Mouse (Mus musculus) leukemia stem cell, adult 10-12 weeks (primary cell): ENCODE measurements around the gene Samd15. TPM values are rescaled to one million over a fixed set of nuclear protein-coding genes. Genes with fewer than 3 reads are reported as not detected.

Experiments used
- polyA plus RNA-seq: library from polyadenylated mRNA; stranded (reverse); fragments of >175 nt; gene quantifications from 2 replicates; pipeline ENCODE4 v1.2.3, GENCODE M21; 2012; ENCODE audit warnings: low replicate concordance

Gene Samd15
- not detected in 2 replicates for polyA plus RNA-seq

DNA sequence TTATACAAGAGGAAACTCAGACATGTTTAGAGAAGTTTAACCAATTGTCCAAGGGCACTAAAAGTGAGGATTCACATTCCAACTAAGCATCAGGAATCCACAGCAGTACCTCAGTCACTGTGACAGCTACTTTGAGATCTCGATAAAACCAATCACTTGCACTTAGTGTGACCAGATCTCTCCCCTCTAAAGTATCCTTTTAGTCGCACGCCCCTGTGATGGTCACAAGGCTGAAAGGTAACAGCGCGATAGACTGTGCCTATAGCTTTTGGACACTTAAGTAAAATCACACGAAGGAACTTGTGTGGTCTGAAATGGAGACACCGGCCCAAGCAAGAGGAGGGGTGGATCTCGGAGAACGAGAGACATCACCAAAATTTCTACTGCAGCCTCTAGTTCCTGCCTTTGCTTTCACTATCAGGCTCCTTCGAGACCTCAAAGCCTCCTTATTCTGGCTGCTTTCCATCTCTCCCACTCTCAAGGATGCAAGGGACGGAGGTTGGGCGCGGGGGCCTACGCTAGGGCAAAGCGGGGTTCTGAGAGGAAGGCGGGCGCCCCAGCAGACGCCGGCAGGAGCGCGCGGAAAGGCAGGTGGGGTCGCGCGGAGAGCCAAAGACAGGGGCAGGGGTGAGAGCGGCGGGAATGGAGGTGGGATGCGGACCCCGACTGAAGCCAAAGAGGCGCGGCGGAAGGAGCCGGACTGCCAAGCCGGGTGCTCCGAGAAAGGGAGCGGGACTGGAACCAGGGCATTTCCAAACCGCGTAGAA, at the start of gene Samd15:
TSS of gene Samd15 (plus strand) at position 518 of the 767 bp plus-strand sequence.

GRCm38 (mm10) chr12:87199973-87200586, 557 bp downstream of the Samd15 start, which contains the start of gene Tmed8:
Gene Tmed8, minus strand, starts transcription at chr12:87200454.

DNA sequence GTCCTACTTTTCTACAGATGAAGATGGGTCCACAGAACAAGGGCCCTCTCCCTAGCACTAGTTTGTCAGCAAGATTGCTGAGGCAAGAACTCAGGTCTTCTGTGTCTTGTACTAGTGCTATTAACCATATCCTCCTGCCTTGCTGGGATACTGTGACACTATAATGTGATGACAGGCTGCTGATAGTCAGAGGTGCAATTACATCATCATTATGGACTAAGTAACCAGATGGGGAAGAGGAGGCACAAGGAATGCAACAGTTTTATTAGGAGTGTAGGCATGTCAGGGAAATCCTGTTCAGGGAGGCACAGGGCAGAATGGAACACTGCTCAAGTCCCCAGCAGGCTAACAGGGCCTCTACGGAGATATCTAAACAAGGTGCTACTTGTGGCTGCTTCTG, 39.1 kb downstream of the Samd15 start, which contains the start of gene Noxred1:
TSS of gene Noxred1 (minus strand) at position 101 of the 400 bp plus-strand sequence.

Other genes with a start within 250 kb of the Samd15 start
- gene Zdhhc22, start 209.3 kb upstream of the Samd15 start, polyA plus RNA-seq: not detected in 2 replicates
- gene Tmem63c, start 178.4 kb upstream of the Samd15 start, polyA plus RNA-seq: 0.10 TPM in 1 of 2 replicates, not detected in the other
- 0.15 TPM in 1 of 2 replicates, not detected in the other for gene Ngb, start 97.2 kb upstream of the Samd15 start, polyA plus RNA-seq
- gene Gstz1, start 52.6 kb upstream of the Samd15 start, polyA plus RNA-seq: 3.1 and 5.9 TPM in 2 replicates
- gene Pomt2, start 51.8 kb upstream of the Samd15 start, polyA plus RNA-seq: 3.3 and 6.6 TPM in 2 replicates
- gene Tmed8, start 731 bp downstream of the Samd15 start, polyA plus RNA-seq: 1.0 and 1.5 TPM in 2 replicates
- not detected in 2 replicates for gene Noxred1, start 39.0 kb downstream of the Samd15 start, polyA plus RNA-seq
- 0.61 and 0.76 TPM in 2 replicates for gene Vipas39, start 66.5 kb downstream of the Samd15 start, polyA plus RNA-seq
- 65.5 and 69.7 TPM in 2 replicates for gene Ahsa1, start 66.8 kb downstream of the Samd15 start, polyA plus RNA-seq
- gene Ism2, start 100.0 kb downstream of the Samd15 start, polyA plus RNA-seq: not detected in 2 replicates
- 13.0 and 15.6 TPM in 2 replicates for gene Sptlc2, start 188.6 kb downstream of the Samd15 start, polyA plus RNA-seq
- 0.73 TPM in 1 of 2 replicates, not detected in the other for gene Slirp, start 244.2 kb downstream of the Samd15 start, polyA plus RNA-seq
- 43.7 and 55.6 TPM in 2 replicates for gene Alkbh1, start 244.3 kb downstream of the Samd15 start, polyA plus RNA-seq